Mouse (Mus musculus): ENCODE measurements around the gene Dact2.

Dact2 gene

DNA sequence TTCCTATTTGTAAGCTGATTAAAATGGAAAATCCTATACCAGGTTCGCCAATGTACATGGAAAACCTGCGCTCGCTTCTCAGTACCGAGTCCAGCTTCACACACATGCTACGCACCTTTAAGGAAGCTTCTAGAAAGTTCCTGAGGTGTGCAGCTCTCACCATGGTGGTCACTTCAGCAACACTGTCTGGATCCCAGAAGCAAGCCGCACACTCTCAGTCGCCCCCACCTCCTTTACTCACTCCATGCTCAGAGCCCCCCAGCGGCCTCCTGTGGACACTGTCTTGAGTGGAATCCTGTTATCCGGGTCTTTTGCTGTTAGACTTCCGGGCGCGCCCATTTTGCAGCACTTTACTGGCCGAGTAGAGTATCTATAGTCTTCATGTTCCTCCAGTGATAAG lies at the start of gene Dact2:
TSS of gene Dact2 (minus strand) at position 244 of the 400 bp plus-strand sequence.
- no peak for DNase-seq (ENCODE audit: low spot score)

DNA sequence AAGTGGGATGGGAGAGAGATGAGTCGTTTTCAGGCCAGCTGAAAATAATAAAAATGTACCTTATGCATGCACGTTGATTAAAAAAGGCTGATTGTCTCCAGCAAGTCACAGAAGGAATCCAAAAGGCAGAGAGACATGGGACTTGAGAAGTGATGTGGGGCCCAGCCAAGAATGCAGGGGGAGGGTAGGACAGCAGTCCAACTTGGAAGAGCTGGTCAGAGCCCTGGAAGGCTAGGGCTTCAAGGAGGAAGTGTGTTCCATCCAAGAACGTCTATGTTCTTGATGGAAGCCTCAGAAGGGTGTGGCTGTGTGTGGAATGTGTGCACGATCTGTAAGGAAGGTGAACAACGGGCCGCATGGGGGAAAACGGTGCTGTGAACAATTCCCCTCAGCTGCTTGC lies 48.4 kb upstream of the Dact2 start:
- DNase-seq (ENCODE audit: low spot score) = no peak

DNA sequence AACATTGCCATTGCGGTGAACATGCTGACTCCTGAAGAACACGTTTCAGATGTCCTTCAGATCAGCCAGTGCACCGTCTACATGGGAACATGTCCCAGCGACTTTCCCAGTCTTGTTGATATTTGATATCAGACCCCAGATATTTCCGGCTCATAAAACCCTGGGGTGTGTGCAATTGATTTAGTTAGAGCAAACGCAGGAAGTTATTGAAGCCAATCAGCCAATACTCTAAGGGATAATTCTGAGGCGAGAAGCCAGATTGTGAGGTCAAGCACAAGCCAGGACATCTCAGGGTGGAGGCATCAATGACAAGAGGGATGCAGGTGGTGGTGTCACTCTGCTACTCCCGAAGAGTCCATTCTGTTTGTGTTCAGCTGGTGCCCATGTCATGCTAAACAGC lies 46.3 kb upstream of the Dact2 start:
- no peak for DNase-seq (ENCODE audit: low spot score)

DNA sequence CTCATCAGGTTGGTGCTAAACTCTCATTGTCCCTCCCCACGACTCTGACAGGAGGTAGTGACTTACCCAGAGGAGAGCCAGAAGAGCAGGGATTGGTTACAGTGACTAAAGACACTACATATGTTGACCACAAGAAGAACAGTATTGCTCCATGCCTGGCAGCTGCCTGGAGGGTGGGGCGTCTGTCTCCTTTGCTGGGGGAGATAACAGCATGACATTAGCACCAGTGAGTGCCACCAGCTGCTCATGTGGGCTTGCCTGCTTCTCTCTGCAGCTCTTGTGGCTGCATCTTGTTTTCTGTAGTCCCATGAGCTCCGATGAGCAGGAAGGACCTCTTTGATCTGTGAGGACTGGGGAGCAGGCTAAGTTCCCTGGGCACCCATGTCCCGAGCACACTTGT lies 45.5 kb upstream of the Dact2 start:
- no peak for DNase-seq (ENCODE audit: low spot score)

DNA sequence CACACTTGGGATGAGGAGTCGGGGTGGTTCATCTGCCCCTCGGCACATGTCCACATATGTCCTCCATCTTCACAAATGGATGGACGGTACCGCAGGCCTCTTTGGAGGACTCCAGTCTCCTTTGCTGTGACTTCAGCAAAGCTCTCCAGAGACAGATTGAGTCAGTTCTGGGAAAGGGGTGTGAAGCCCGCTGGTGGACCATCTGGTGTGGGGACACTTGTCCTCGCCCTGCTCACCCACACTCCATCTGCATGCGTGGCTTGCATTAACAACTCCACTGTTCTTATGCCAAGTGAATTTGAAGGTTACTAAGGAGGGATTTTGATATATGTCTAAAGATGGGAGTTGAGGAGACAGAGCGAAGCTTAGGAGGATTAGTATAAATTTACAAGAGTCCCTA lies 43.8 kb upstream of the Dact2 start:
- DNase-seq (ENCODE audit: low spot score) = no peak

DNA sequence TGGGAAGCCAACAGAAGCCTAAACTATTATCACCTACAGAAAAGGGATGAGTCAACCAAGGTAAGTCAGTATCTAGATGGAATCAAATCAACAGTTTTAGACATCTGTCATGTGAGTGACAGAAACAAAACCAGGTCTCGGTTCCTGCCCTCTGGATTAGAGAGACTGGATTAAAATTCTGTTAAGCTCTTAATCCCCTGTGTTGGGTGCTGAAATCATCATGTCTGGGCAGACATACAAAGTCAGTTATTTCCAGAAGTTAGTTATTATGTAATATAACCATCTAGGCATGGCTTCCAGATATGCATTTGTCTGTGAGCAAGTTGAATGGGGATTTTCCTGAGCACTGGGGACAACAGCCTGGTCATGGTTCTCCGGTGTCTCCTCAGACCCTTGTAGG lies 42.2 kb upstream of the Dact2 start:
- no peak for DNase-seq (ENCODE audit: low spot score)

DNA sequence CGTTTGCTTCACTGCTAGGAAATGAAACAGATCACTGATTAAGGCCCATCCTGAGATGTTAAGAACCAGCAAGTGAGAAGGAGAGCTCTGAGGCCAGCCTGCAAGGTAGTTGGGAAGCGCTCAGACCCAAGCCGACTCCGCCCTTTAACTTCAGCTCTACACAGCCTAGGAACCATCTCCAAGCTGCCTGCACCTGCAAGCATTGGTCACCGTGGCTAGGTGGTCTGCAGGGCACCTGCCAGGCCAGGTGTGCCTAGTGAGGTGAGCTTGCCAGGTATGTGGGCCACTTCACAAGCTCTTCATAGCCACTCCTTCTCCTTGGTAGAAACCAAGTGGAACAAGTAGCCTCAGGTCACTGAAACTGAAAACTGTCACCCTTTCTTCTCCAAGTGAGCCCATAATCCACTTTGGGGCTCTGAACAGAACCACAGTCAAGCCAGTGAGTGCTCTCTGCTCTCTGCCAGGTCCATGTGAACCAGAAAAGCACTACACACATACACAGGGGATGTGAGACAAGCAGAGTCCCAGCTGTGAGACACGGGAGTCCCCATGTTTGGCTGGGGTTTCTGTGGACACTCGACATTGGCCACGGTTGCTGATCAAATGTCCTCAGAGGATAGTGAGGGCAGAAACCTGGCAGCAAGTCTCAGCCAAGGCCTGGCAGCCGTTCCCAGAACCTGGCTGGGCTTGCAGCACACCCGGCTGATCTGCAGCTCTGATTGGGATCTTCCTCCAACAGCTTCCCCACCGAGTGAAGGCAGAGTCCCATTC lies 40.3 kb upstream of the Dact2 start:
- peak; percentile 36 for DNase-seq (ENCODE audit: low spot score)

DNA sequence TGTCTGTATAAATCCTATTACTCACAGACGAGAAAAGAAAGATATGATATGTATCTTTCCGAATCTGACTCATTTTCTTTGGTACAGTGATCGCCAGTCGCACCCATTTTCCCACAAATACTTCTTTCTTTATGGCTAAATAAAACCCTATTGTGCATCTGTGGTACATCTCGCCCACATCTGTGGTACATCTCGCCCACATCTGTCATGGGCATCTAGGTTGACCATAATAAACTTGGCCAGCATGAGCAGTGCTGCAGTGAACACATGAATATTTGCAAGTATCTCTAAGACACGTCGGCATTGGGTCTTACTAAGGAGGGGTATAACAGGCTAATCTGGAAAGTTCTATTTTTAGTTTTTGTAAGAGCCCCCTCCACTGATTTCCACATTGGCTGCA lies 38.5 kb upstream of the Dact2 start:
- DNase-seq (ENCODE audit: low spot score) = no peak

DNA sequence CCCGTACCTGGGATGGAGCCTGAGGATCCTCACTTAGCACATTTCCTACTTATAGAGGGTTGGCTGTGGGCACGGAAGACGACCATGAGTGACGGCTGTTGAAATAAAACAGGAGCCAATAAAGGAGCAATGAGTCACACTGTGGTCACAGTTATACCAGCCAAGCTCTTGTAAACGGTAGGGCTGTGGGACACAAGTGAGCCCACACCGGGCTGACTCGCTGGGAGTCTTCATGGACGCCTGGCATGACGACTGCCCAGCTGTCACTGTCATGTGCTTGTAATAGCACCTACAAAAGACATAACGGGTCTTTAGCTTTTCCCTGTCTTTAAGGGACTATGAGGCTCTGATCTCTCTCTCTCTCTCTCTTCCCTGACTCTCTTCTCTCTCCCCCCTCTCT lies 35.9 kb upstream of the Dact2 start:
- DNase-seq (ENCODE audit: low spot score) = no peak

DNA sequence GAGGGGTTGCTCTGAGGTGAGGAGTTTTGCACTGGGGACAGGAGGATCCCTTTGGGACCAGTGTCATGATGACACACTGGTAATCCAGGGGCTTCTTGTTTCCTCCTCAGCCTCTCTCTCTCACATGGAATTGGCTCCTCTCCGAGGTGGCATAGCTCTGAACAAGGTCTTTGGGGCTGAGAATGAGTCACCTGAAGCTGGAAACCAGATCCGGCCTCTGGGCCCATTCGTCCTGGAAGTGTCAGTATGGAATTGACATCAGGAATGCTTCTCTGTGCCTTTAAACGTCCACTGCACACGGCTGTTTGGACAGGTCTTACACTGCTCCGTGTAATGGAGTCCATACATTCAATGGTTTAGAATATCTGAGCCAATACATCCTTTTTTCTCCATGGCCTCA lies 33.0 kb upstream of the Dact2 start:
- DNase-seq (ENCODE audit: low spot score) = no peak

DNA sequence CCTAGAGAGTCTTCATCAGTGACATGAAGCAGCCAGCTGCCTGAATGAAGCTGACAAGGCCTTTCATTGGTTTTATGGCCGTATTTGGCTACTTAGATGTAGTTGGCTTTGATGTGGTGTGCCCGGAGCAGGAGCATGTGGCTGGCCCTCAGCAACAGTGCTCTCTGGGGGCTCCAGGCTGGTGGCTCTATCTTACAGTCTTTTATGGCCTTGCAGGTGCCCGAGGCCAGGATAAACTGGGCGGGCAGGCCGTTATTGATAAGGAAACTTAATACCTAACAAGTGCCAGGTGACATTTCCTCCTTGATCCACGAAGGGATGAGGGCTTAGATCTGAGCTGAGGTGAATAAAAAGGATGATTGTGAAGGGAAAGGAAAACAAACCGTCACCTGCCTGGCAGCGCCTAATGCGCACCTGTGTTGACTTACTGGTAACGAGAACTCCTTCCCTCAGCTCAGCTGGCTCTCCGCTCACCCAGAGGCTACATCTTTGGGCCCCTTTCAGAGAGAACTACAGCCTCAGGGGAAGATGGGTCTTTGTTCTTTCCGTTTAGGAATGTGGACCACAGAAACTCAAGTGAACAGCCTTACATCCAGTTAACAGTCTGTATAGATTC lies 30.8 kb upstream of the Dact2 start:
- no peak for DNase-seq (ENCODE audit: low spot score)

DNA sequence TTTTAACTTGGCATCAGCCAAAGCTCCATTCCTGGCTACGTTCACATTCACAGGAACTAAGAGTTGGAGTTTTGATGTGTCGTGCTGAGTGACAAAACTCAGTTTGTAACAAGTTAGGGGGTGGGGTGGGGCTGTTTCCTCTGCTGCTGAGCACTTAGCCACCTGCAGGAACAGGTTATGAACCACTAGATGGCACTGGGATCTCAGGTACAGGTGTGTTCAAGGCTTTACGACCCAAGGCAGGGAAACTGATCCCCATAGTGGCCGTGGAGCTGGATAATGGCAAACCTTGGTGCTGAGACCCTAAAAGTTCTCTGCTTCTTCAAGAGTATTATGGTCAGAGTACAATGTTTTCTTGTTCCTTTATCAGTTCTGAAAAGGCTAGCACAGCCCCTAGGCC lies 29.6 kb upstream of the Dact2 start:
- DNase-seq (ENCODE audit: low spot score) = no peak

DNA sequence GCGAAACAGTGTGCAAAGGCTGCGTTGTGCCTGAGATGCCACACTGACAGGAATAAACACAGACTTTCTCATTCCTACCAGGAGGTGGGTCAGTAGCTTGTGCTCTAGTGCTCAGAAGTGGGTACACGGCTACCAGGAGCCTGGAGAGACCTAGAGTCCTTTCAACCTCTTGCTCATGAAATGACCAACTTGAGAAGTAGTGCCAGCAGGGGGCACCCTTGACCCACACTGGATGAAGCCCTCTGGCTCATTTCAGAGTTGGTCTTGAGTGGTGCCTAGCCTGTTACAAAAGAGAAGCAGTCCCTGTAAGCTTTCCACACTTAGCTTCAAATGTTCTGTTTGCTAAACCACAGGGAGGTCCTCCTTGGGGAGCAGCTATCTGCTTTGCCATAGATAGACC lies 28.5 kb upstream of the Dact2 start:
- peak; percentile 79 for DNase-seq (ENCODE audit: low spot score)

DNA sequence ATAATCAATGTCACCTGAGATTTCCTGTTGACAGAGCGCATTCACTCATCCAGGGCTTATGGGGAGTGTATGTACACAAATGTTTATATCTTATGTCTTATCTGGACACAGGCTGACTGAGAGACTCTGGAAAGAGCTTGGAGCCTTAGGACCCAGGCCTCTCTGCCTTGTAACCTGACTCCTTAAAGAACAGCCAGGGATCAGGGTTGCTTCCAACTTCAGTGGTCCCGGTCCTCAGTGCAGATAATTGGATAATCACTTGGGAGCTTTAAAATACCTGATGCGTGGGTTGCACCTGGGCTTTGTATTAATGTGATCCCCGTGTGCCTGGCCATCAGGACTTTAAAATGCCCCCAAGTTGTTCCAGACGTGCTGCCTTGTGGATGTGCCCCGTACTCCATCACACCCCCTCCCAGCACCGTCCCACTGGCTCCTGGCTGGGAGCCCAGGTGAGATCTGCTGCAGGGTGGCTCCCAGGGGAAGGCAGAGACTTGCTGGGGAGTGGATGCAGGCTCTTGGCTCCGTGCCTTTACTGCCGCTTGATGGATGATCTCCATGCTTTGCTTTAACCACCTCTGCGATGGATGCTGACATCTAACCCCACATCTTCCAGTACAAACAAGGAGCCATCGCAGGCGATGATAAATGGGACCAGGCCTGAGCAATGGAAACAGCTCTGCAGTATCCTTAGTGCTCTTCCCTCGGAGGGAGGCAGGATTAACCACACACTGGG lies 26.8 kb upstream of the Dact2 start:
- no peak for DNase-seq (ENCODE audit: low spot score)

DNA sequence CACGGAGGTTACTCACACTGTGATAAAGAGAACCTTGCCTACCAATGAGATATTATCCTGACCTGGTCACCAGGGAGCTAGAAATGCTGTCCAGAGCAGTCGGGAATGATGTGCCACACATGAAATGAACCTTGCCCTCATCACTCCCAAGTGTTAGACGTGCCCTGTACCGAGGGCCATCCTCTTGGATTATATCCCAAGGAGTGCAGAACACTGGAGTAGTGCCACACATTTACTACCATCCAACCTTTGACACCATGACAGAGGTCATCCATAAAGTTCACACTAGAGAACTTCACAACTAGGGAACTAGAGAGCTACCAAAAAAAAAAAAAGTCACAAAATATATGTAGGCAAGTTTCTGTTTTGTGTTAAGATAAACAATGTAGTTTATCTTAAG lies 24.3 kb upstream of the Dact2 start:
- DNase-seq (ENCODE audit: low spot score) = no peak

DNA sequence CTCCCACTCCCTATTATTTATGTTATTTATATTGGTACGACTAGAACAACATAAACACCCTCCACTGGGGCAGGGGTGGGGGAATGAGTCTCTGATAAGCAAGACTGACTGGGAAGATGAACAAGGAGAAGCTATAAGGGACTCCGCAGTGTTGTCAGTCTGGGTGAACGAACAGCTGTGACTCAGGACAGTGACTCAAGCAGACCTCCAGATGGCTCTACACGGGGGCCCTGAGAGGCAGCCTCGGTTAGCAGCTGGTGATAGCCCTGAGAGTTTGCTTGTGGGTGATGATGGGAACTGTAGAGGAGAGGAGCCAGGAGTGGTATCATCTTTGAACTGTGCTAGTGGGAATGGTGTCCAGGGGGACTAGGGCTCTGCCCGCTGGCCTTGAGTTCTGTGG lies 23.5 kb upstream of the Dact2 start:
- no peak for DNase-seq (ENCODE audit: low spot score)

DNA sequence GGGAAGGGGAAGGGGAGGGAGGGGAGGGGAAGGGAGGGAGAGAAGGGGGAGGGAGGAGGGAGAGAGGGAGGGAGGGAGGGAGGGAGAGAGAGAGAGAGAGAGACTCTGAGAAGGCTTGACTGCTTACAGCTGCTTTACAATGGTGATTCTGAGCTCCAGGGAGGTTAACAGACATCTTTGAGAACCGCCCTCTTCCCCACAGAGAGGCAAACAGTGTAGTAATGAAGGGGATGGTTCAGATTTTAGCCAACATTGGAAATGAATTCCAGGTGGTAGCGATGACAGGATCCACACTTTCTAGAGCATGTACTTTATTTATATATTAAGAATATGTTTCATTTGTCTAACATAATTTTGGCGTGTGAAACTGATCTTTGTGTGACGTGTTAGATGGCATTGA lies 22.7 kb upstream of the Dact2 start:
- DNase-seq (ENCODE audit: low spot score) = no peak

DNA sequence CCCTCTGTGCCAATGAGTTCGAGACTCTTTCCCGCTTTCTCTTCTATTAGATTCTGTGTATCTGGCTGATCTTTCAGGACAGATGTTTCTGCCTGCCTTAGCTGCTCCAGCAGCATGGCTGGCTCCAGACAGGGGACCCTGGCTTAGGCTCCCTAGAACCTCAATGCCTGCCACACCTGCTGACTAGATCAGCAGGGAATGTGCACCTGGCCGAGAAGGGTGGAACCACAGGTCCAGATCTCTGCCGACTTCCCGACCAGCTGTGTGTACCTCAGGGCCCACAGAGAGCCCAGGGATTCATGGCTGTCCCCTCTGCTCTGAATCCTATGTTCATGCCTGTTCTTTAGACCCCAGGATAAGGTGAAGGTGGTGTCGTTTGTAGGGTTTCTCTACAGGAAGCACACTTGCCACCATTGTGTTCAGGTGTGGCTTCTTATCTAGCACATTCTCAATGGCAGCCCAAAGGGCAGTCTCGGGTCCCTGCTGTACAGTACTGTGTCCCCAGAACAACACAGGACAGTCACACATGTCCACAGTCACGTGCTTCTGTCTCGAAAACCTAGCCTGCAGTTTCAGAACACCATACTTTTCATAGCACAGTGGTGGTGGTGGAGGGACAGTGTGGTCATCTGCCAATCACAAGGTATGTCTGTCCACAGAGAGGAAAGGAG lies 22.0 kb upstream of the Dact2 start:
- DNase-seq (ENCODE audit: low spot score) = no peak

DNA sequence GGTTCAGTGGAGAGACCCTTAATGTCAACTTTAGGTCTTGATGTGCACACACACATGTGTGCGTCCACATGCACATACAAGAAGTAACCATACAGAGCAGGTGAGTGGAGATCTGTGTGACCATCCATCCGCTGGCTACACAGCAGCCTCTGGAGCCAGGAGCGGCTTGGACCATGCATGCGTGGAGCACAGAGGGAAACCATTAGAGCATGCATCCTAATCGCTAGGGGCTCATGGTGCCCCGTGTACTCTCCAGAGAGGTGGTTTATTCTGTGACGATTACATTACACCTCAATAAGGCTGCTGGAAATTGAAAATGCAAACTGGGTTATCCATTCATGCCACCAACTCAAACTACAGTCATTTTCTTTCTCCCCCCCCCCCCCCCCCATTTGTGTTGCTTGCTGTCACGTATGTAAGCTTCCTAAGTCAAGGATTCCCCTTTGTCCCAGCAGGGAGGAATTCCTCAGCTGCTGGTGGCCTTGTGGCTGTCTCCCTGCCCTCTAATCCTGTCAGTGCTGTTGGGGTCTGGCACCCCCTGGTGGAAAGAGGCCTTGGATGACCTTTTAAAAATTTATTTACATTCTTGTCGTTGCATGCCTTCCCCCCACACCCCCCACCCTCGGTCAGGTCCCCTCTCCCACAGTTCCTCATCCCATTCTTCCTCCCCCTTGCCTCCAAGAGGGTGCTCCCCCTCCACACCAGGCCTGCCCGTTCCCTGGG lies 17.9 kb upstream of the Dact2 start:
- DNase-seq (ENCODE audit: low spot score) = no peak

DNA sequence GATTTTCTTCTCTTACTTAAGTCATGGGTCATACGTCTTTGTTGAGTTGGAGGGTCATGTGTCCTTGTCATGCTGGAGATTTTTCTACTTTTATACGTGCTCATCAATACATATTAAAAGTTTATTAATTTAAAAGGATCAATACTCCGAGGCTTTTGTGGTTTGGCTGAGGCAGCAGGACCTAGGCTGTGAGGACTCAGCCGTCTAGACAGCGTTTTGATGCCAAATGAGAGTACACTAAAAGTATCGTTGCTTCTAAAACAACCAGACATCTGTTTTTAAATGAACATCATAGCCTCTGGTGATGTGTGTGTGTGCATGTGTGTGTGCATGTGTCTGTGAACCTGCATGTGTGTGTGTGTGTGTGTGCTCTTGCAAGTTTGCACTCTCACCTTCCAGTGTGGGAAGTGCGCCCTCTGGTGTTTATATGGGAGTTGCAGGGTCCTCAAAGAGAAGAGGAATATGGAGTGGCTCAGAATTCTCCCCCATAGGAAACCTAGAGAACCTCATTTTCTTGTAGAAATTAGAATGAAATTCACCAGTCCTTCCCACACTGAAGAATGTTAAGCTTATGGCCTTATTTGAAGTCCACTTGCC lies 16.6 kb upstream of the Dact2 start:
- DNase-seq (ENCODE audit: low spot score) = peak; percentile 72

DNA sequence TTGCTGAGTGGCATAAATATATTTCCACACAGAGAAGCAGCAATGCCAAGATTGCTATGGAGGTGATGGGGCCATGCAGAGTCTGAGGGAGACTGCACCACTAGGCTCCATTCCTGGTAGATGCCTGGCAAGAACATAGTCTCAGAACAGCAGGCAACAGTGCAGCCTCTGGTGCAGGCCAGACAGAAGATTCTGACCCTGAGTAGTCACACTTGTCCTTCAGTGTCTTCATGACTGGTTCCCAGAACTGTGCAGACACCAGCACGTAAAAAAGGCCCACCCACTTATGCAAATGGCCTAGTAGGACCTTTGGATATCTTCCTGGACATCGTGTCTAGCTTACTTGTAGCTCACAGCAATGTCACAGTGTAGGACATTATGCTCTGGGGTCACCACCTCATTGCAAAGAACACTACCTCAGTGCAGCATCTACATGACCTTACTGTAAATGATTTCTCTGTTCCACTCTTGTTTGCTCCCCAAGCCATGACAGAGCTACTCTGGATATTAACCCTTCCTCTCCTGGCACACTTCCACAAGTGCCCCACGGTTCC lies 9.9 kb upstream of the Dact2 start:
- DNase-seq (ENCODE audit: low spot score) = no peak
